Mouse (Mus musculus) right cerebral cortex, postnatal 4 days (tissue): ENCODE results near the gene Skint6.
"Not testable (repeated sequence)": the region's sequence is repeated elsewhere in the genome, so short reads cannot be mapped to it uniquely, and the experiment has no call there.

ENCODE experiments used
- DNase-seq: peaks from one replicate; pipeline ENCODE4 v3.0.0-alpha.2; 2022

Skint6 gene

GRCm38 (mm10) chr4:113286873-113287272, at the start of gene Skint6:
Gene Skint6, minus strand, starts transcription at chr4:113286973.
- no peak for DNase-seq

DNA sequence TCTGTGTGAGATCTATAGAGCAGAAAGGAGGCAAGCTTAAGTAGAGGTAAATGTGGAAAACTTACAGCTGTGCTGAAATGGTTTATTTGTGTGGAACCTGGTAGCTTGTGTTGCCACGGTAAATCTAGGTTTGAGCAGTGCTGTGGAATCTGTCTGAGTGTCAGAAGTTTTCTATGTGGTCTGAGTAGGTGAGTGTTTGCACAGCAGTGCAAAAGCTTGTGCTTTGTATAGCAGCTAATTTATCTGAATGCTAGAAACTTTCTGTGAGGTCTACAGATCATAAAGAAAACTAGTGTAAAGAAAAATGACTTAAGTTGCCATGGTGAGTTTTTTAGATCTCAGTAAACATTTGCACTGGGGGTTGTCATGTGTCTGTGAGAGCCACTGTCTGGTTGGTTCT, 34.1 kb upstream of the Skint6 start:
- no peak for DNase-seq

GRCm38 (mm10) chr4:113301773-113302473, 15.2 kb upstream of the Skint6 start:
- no peak for DNase-seq

- DNase-seq, result no peak
These were observed 23.3 kb downstream of the Skint6 start for GRCm38 (mm10) chr4:113263363-113264060.

GRCm38 (mm10) chr4:113245808-113246207, 41.0 kb downstream of the Skint6 start:
- no peak for DNase-seq

DNA sequence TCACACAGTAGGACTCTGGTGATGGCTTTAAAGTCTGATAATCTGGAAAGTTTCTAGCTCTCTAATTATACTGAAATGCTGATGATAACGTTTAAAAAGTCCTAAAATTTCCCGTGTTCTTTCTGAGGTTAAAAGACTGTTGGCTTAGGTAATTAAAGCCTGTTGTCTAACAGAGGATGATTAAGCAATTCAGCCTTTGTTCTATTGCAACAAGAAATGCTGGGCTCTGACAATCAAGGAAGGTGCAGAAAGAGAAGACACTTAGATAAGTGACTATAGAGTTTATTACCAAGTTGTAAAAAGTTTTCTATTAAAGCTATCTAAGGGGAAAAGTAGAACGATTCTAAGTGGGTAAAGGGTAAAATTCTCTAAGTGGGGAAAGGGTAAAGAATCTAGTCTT, 219.2 kb downstream of the Skint6 start:
- DNase-seq, result no peak

GRCm38 (mm10) chr4:112979160-112979559, 307.6 kb downstream of the Skint6 start:
- not testable (repeated sequence) for DNase-seq

- DNase-seq, result no peak
These were observed 496.1 kb downstream of the Skint6 start for GRCm38 (mm10) chr4:112790646-112791045.

DNA sequence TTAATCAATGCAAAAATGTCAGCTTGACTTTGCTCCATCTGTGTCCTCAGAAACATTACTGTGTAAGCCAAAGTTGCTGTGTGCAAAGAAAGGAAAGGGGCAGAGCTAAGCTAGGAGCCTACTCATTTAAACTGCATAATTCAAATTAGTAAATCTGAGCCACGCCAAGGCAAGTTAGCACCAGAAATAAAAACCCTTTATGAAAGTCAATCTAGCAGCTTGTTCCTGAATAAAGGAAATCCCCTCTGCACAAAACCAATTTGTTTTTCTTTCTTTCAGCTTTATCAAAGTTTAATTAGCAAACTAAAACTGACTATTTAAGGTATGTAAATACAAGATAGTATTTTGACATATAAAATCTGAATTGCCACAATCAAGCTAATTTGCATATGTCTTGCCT, 512.0 kb downstream of the Skint6 start, which contains the start of gene Skint10:
TSS of gene Skint10 (minus strand) at position 101 of the 400 bp plus-strand sequence.
- no peak for DNase-seq
